Mouse (Mus musculus) ES-Bruce4 (cell line): ENCODE results near the gene Rrm2. TPM values are rescaled to one million over a fixed set of nuclear protein-coding genes. Genes with fewer than 3 reads are reported as not detected.

Source experiments
- H3K27ac ChIP-seq: 2 replicates; pipeline ENCODE4 v1.5.1; 2012; ENCODE audit warnings: low read length, inconsistent platforms; ENCODE audit not compliant: insufficient read depth
- H3K27me3 ChIP-seq: 2 replicates; pipeline ENCODE4 v1.6.1; 2012; ENCODE audit warnings: mild to moderate bottlenecking, low read length, inconsistent platforms; ENCODE audit not compliant: control insufficient read depth, poor library complexity, insufficient read depth, severe bottlenecking
- H3K36me3 ChIP-seq: 2 replicates; pipeline ENCODE4 v1.6.1; 2012; ENCODE audit warnings: inconsistent platforms, mild to moderate bottlenecking, low read length, moderate library complexity; ENCODE audit not compliant: control insufficient read depth, poor library complexity, insufficient read depth, severe bottlenecking
- H3K4me1 ChIP-seq: one replicate; pipeline ENCODE4 v1.8.1; 2011; ENCODE audit warnings: low read length; ENCODE audit not compliant: control insufficient read depth, insufficient read depth
- H3K4me3 ChIP-seq: 2 replicates; pipeline ENCODE4 v1.5.1; 2011; ENCODE audit warnings: low read depth, mild to moderate bottlenecking, low read length
- H3K9ac ChIP-seq: 2 replicates; pipeline ENCODE4 v1.6.1; 2012; ENCODE audit warnings: low read depth, mild to moderate bottlenecking, inconsistent platforms; ENCODE audit not compliant: poor library complexity, severe bottlenecking
- H3K9me3 ChIP-seq: replicated peaks from 2 replicates; pipeline ENCODE4 v1.6.1; 2012; ENCODE audit warnings: mild to moderate bottlenecking, low read length, inconsistent platforms; ENCODE audit not compliant: control insufficient read depth, poor library complexity, insufficient read depth, severe bottlenecking
- CTCF ChIP-seq: IDR thresholded peaks from one replicate; pipeline ENCODE4 v1.8.1; 2011; ENCODE audit warnings: low read depth, low read length
- EP300 ChIP-seq: IDR thresholded peaks from 2 replicates; pipeline ENCODE4 v1.6.1; 2011; ENCODE audit warnings: low read depth, low read length; ENCODE audit not compliant: insufficient read depth
- POLR2A ChIP-seq: IDR thresholded peaks from one replicate; pipeline ENCODE4 v1.8.1; 2011; ENCODE audit warnings: low read length; ENCODE audit not compliant: insufficient read depth
- polyA plus RNA-seq: library from polyadenylated mRNA; stranded (reverse); fragments of >200 nt; gene quantifications from 2 replicates; pipeline ENCODE4 v1.2.4, GENCODE M21; 2011; ENCODE audit warnings: low read depth; ENCODE audit not compliant: missing spikeins, insufficient read depth, insufficient read length

Rrm2 gene
- 297 and 319 TPM in 2 replicates for polyA plus RNA-seq

DNA sequence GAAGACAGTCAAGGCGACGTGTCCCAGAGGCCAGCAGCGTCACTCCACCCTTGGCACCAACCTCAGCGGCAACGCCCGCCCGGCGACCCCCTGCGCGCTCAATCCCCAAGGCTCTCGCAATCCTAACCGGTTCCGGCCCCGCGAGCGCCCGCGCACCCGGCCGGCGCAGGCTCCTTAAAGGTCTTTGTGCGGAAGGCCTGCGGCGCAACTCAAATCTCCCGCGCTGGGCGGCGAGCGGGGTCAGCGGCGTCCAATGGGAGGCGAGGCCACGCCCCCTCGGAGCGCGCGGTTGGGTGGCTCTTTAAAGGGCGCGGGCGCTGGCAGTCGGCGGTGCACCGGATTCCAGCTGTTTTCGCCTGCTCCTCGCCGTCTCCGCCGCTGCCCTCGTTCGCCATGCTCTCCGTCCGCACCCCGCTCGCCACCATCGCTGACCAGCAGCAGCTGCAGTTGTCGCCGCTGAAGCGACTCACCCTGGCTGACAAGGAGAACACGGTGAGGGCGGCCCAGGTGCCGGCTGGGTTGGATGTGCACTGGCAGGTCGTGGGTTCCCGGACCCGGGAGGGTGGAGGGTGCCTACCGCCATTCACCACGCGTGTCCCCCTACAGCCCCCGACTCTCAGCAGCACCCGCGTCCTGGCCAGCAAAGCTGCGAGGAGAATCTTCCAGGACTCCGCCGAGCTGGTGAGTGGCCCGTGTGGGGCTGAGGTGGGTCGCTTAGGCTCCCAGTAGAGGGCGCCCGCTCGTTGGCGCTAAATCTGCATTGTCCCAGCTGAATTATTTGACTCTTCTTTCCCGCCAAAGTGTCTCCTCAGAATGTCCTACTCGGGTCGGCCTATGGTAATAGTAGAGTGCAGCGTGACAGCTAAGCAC, at the start of gene Rrm2:
Rrm2 (plus strand) TSS at position 288 of the 870 bp plus-strand sequence.
- Histone ChIP-seq H3K9ac (peak within 1 kb of the TSS; percentile 79), H3K27ac (peak within 1 kb of the TSS; percentile 60), H3K27me3 (no peaks in the 10 kb centered on the region), H3K9me3 (no peaks in the 10 kb centered on the region), H3K4me1 (no peaks in the 10 kb centered on the region), H3K4me3 (peak within 1 kb of the TSS; percentile 87), H3K36me3 (peaks cover 45% of the 10 kb centered on the region)
- TF ChIP-seq EP300 (0 out of 2 replicates have a peak, but pooled peaks have one; percentile 19), CTCF (peak; percentile 68), POLR2A (peak; percentile 58)

DNA sequence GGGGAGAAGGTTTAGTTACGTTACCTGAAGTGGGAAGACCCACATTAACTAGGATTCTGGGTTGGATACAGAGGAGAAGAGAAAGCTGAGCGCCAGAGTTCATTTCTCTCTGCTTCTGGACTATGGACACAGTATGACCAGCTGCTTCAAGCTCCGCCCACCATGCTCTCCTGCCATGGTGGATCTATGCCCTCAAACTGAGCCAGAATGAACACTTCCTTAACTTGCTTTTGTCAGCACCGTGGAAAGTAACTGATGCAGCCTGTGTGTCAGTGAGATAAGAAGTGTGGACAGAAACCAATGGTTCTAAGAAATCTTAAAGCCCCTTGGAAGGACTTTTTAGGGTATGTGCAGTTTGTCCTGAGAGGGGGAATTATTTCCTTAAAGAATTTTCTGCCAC, 49.0 kb upstream of the Rrm2 start:
- Histone ChIP-seq H3K9me3 (no peaks in the 10 kb centered on the region), H3K4me1 (no peaks in the 10 kb centered on the region), H3K4me3 (no peak overlapping the region), H3K36me3 (peaks cover 42% of the 10 kb centered on the region), H3K27ac (no peak overlapping the region), H3K9ac (no peak overlapping the region), H3K27me3 (no peaks in the 10 kb centered on the region)
- TF ChIP-seq POLR2A (no peak), CTCF (no peak), EP300 (no peak)

- Histone ChIP-seq H3K4me3 (no peak overlapping the region), H3K9me3 (no peaks in the 10 kb centered on the region), H3K4me1 (no peaks in the 10 kb centered on the region), H3K9ac (no peak overlapping the region), H3K27me3 (no peaks in the 10 kb centered on the region), H3K36me3 (peaks cover 42% of the 10 kb centered on the region), H3K27ac (no peak overlapping the region)
- no peak for TF ChIP-seq POLR2A
- no peak for TF ChIP-seq CTCF
- TF ChIP-seq EP300: no peak
Measured at GRCm38 (mm10) chr12:24659923-24660322, 48.1 kb upstream of the Rrm2 start.

GRCm38 (mm10) chr12:24661100-24661499, 46.9 kb upstream of the Rrm2 start:
- TF ChIP-seq CTCF (no peak), POLR2A (no peak), EP300 (no peak)
- Histone ChIP-seq H3K4me1 (no peaks in the 10 kb centered on the region), H3K9me3 (no peaks in the 10 kb centered on the region), H3K27me3 (no peaks in the 10 kb centered on the region), H3K9ac (no peak overlapping the region), H3K27ac (no peak overlapping the region), H3K4me3 (no peak overlapping the region), H3K36me3 (peaks cover 31% of the 10 kb centered on the region)

GRCm38 (mm10) chr12:24662131-24662530, 45.9 kb upstream of the Rrm2 start:
- TF ChIP-seq EP300: no peak
- no peak for TF ChIP-seq CTCF
- TF ChIP-seq POLR2A: no peak
- H3K27me3 ChIP-seq: no peaks in the 10 kb centered on the region
- H3K4me1 ChIP-seq: no peaks in the 10 kb centered on the region
- H3K9ac ChIP-seq: no peak overlapping the region
- peaks cover 23% of the 10 kb centered on the region for H3K36me3 ChIP-seq
- no peak overlapping the region for H3K4me3 ChIP-seq
- H3K27ac ChIP-seq: no peak overlapping the region
- no peaks in the 10 kb centered on the region for H3K9me3 ChIP-seq

DNA sequence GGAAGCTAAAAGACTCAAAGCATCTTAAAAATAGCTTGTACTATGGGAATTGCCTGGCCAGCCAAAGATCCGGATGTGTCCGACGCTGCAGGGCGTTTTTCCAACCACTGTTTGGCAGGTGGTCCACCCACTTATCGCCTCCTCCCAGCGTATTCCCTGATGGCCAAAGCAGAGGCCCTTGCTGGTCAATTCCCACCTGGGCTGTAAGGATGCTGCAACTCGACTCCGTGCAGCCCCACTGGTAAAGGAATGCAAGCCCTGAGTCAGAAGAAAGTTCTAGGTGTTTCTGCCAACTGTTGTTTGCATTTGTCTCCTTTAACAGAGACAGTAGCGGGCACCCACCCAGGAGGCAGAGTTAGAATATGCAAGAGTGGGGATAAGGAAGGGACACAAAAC, 27.9 kb upstream of the Rrm2 start:
- no peaks in the 10 kb centered on the region for H3K4me1 ChIP-seq
- no peak for TF ChIP-seq POLR2A
- no peak for TF ChIP-seq CTCF
- no peak for TF ChIP-seq EP300
- peaks cover 8% of the 10 kb centered on the region for H3K27me3 ChIP-seq
- peak overlapping the region; percentile 68; the same call in 1 of the 2 replicates for H3K9ac ChIP-seq
- no peaks in the 10 kb centered on the region for H3K36me3 ChIP-seq
- H3K4me3 ChIP-seq: peak overlapping the region; percentile 74; the same call in 1 of the 2 replicates
- no peaks in the 10 kb centered on the region for H3K9me3 ChIP-seq
- no peak overlapping the region for H3K27ac ChIP-seq
